Mouse (Mus musculus): ENCODE results near the gene Iqce. TPM values are rescaled to one million over a fixed set of nuclear protein-coding genes. Genes with fewer than 3 reads are reported as not detected.
A peak's percentile ranks its signal among the peaks of the same experiment; 100 is the strongest.

The Iqce gene
- polyA plus RNA-seq, 1 experiment from 2014 or later: 4.1 TPM

DNA sequence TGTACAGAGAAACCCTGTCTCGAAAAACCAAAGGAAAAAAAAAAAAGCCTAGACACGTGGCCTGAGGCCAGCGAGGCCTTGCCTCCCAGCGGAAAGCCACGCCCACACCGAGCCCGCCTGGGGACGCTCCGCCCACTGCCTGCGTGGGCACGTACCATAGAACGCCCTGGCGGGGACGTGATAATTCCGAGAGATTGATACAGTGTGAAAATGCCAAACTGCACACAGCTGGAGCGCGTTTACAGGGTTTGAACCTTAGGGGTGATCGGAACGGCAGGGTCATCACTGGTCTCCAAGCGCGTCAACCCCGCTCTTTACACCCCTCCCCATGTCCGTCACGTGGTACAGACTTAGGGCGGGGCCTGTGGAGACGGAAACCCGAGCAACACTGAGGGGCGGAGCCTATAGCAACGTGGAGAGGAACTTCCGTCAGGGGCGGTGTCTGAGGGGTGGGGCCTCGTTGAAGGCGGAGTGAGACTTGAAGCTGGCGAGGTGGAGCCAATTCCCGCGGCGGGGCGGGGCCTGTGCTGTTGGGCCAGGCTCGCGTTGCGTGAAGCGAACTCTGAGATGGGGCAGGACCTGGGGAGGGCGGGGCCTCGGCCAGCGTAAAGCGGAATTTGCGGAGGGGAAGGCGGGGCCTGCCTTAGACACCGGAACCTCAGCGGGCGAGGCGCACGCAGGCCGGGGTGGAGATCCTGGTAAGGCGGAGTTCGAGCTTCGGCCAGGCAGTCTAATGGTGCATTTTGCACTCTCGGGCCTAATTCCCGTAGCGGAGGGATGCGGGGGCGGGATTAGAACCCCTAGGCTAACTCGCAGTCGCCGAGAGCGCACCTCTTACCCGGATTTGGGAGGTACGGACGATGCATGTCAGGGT lies 2.4 kb upstream of the Iqce start, which contains the start of gene Brat1:
Gene Brat1 (plus strand): TSS at position 634 of the 874 bp plus-strand sequence.
- Histone ChIP-seq H3K4me2 (peak within 1 kb of the TSS; percentile 92), H3K4me1 (replicated peaks) (peaks cover 64% of the 10 kb centered on the region), H3K9ac (peak within 1 kb of the TSS; percentile 64), H3K9me3 (replicated peaks) (no peaks in the 10 kb centered on the region), H3K27me3 (no peaks in the 10 kb centered on the region), H3K4me3 (replicated peaks) (peak within 1 kb of the TSS; percentile 65), H3K36me3 (replicated peaks) (no peaks in the 10 kb centered on the region; the same call in 1 of the 2 replicates), H3K27ac (replicated peaks) (peak within 1 kb of the TSS; percentile 86)
- ATAC-seq (ENCODE audit: insufficient read depth): peak; percentile 90
- under 1% methylated on average over 69 of the region's 69 CpGs for WGBS (ENCODE audit: insufficient replicate concordance)

DNA sequence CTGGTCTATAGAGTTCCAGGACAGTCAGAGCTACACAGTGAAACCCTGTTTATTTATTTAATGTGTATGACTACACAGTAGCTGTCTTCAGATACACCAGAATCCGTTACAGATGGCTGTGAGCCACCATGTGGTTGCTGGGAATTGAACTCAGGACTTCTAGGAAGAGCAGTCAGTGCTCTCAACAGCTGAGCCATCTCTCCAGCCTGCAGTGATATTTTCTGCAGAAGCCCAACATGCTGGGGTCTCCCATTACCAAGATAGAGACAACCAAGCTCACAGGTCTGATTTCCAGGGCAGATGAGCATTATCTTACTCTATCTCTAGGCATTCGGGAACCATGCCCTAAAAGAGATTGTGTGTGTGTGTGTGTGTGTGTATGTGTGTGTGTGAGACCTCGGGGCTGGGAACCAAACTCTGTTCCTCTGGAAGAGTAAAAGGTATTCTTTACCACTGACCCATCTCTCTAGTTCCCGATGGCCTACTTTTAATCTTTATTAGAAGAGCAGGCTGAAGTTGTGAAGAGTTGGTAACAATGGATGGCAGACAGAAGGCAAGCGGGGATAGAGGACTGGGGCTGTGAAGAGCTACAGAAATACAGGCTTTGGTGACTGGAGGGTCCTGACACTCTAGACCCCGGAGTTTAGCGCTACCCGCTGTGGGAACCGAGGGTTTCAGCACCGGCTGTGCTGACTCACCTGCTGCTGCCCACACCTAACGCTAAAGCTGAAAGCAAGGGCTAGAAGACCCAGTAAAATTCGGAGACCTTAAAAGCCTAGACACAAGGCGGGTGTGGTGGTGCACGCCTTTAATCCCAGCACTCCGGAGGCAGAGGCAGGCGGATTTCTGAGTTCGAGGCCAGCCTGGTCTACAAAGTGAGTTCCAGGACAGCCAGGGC lies 1.6 kb upstream of the Iqce start:
- Histone ChIP-seq H3K4me1 (replicated peaks) (peaks cover 68% of the 10 kb centered on the region), H3K9ac (peak overlapping the region; percentile 30; the same call in 1 of the 2 replicates), H3K4me2 (peak overlapping the region; percentile 92), H3K9me3 (replicated peaks) (no peaks in the 10 kb centered on the region), H3K4me3 (replicated peaks) (peak overlapping the region; percentile 65), H3K27me3 (no peaks in the 10 kb centered on the region), H3K36me3 (replicated peaks) (no peaks in the 10 kb centered on the region; the same call in 1 of the 2 replicates), H3K27ac (replicated peaks) (peak overlapping the region; percentile 86)
- WGBS (ENCODE audit: insufficient replicate concordance): 14% methylated on average over 17 of the region's 17 CpGs
- ATAC-seq (ENCODE audit: insufficient read depth): no peak

DNA sequence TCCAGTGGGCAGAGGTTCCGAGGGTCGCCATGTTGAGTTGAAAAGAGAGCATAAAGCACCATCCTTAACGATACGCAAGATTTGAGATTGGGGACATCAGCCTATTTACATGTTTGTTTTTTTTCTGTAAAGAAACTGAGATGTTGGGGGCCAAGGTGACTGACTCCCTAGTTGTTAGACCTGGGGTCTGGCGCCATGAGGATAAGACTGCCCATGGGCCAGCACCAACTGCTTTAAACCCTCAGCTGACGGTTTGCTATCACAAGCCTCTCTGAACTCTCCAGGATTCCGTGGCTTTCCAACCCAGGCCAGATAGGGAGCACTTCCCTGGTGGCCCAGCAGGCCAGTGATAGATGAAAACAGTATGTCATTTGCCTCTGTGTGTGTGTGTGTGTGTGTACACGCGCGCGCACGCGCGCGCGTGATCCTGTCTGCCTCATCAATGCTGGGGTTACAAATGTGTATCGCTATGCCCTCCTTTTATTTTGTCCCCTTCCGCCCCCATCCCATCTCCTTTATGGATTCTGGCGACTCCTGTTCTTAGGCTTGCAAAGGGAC lies 519 bp upstream of the Iqce start:
- Histone ChIP-seq H3K4me1 (replicated peaks) (peaks cover 68% of the 10 kb centered on the region), H3K27ac (replicated peaks) (peak overlapping the region; percentile 86), H3K27me3 (no peaks in the 10 kb centered on the region), H3K36me3 (replicated peaks) (no peaks in the 10 kb centered on the region; the same call in 1 of the 2 replicates), H3K9me3 (replicated peaks) (no peaks in the 10 kb centered on the region), H3K4me3 (replicated peaks) (peak overlapping the region; percentile 70), H3K4me2 (peak overlapping the region; percentile 95), H3K9ac (peak overlapping the region; percentile 69)
- no peak for ATAC-seq (ENCODE audit: insufficient read depth)
- 66% methylated on average over 19 of the region's 19 CpGs for WGBS (ENCODE audit: insufficient replicate concordance)

DNA sequence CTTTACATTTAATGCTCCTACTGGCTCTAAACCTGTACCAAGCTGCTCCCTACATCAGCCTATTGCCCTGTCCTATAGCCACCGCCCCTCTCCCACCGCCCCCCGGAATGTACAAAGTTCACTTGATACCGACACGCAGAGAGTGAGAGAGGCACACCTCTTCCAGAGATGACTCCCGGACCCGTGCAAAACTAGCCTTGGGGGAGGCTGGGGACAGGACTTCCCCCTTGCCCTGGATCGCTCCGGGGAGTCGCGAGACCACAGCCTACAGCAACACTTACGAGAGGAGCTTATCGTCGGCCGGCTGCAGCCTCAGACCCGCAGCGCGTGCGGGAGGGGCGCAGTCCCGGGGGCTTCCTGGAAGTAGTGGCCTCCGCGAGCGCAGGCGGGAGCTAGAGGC lies 517 bp downstream of the Iqce start:
- ATAC-seq (ENCODE audit: insufficient read depth): peak; percentile 4

DNA sequence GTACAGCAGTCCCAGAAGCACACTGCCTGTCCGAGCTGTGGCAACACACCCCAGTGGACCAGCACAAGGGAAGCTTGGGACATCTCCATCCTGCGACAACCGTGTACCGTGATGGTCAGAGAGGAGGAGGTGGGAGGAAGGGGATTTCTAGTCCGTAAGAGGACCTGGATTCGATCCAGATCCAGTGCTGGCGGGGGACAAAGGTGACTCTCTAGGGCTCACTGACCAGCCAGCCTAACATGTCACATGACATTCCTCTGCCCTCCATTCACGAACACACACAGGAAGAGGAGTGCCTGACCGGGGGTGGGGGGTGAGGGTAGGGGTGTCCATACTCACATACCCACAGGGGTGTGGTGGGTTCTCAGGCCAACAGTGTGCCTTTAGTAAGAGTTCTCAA lies 2.4 kb downstream of the Iqce start:
- Histone ChIP-seq H3K4me3 (replicated peaks) (no peak overlapping the region), H3K4me2 (peak overlapping the region; percentile 37), H3K9me3 (replicated peaks) (no peaks in the 10 kb centered on the region), H3K27ac (replicated peaks) (0 out of 2 replicates have a peak overlapping the region, but pooled peaks have one; percentile 29), H3K9ac (no peak overlapping the region), H3K4me1 (replicated peaks) (peaks cover 51% of the 10 kb centered on the region), H3K27me3 (no peaks in the 10 kb centered on the region), H3K36me3 (replicated peaks) (no peaks in the 10 kb centered on the region)
- ATAC-seq (ENCODE audit: insufficient read depth): no peak
- 64% methylated on average over 9 of the region's 9 CpGs for WGBS (ENCODE audit: insufficient replicate concordance)

More for the DNA sequence above, 517 bp downstream of the Iqce start:
- Histone ChIP-seq H3K4me1 (replicated peaks) (peaks cover 68% of the 10 kb centered on the region), H3K4me3 (replicated peaks) (peak overlapping the region; percentile 70), H3K27me3 (no peaks in the 10 kb centered on the region), H3K4me2 (peak overlapping the region; percentile 95), H3K27ac (replicated peaks) (peak overlapping the region; percentile 86), H3K9ac (peak overlapping the region; percentile 69), H3K36me3 (replicated peaks) (no peaks in the 10 kb centered on the region), H3K9me3 (replicated peaks) (no peaks in the 10 kb centered on the region)
- WGBS (ENCODE audit: insufficient replicate concordance): under 1% methylated on average over 25 of the region's 25 CpGs

DNA sequence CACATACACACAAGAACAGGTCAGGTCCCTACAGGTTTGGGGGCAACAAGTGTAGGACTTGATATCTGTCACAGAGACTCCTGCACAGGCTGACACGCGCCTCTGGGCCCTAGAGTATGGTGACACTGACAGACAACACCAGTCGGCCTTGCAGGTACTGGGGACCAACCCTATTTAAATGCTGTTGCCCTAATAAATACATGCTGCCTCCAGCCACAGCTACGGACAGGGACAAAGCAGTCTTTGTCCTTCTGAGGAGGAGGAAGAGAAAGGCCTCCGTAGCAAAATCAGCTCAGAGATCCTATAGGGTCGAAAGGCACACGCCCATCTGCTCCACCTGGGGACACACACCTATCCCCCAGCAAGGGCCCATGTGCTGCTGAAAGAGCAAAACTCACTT lies 6.2 kb downstream of the Iqce start:
- no peak overlapping the region for H3K4me3 ChIP-seq (replicated peaks)
- H3K9ac ChIP-seq: no peak overlapping the region
- H3K27me3 ChIP-seq: no peaks in the 10 kb centered on the region
- no peaks in the 10 kb centered on the region for H3K9me3 ChIP-seq (replicated peaks)
- H3K27ac ChIP-seq (replicated peaks): no peak overlapping the region
- no peak for ATAC-seq (ENCODE audit: insufficient read depth)
- peaks cover 15% of the 10 kb centered on the region for H3K4me1 ChIP-seq (replicated peaks)
- H3K36me3 ChIP-seq (replicated peaks): peaks cover 7% of the 10 kb centered on the region; the same call in 1 of the 2 replicates
- 79% methylated on average over 7 of the region's 7 CpGs for WGBS (ENCODE audit: insufficient replicate concordance)
- H3K4me2 ChIP-seq: no peak overlapping the region

DNA sequence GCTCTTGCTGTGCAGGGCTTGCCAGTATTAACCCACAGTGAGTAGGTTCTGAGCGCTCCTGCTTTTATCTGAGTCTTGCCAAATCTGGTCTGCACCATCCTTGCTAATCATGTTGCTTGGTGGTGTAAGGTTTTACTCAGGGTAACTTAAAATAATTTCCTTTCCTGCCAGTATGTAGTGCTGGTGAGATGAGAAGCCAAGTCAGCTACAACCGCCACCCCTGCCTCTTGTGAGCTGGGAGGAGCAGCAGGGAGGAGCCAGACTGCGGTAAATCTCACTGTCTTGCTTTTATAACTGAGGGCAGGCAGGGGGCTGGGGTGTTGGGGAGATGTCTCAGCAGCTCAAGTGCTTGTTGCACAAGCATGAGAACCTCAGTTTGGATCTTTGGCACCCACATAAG lies 13.7 kb downstream of the Iqce start:
- Histone ChIP-seq H3K27ac (replicated peaks) (no peak overlapping the region), H3K9me3 (replicated peaks) (no peaks in the 10 kb centered on the region), H3K4me3 (replicated peaks) (no peak overlapping the region), H3K4me2 (no peak overlapping the region), H3K27me3 (no peaks in the 10 kb centered on the region), H3K4me1 (replicated peaks) (no peaks in the 10 kb centered on the region), H3K36me3 (replicated peaks) (peaks cover 6% of the 10 kb centered on the region; the same call in 1 of the 2 replicates), H3K9ac (no peak overlapping the region)
- WGBS (ENCODE audit: insufficient replicate concordance): 71% methylated on average over 3 of the region's 3 CpGs
- no peak for ATAC-seq (ENCODE audit: insufficient read depth)

DNA sequence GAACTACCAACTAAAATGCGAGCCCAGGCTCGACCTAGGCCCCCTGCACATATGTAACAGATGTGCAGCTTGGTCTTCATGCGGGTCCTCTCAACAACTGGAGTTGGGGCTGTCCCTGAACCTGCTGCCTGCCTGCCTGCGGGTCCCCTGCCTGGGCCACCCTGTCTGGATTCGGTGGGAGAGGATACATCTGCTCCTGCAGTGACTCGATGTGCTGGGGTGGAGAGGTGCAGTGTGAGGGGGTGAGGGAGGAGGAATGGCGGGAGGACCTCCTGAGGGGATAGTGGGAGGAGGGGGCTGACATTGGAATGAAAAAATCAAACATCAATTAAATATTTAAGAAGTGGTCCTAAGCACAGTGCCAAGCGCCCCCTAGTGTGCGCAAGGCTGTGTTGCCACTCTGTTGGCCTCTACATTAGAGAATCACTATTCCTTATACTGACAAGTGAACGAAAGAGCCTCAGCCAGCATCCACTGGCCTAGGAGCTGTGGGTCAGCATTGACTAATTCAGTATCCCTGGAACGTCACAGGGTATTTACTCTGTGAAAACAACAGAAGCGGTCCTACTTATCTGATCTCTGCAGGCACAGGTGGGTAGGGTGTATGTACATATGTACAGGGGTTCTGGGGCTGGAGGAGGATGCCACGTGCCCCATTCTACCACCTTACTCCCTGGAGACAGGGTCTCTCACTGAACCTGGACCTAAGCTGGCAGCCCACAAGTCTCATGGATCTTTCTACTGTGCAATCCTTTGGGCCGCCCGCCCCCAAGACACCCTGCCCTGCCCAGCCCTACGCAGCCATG lies 17.6 kb downstream of the Iqce start:
- ATAC-seq (ENCODE audit: insufficient read depth): no peak
- Histone ChIP-seq H3K27ac (replicated peaks) (no peak overlapping the region), H3K4me3 (replicated peaks) (no peak overlapping the region), H3K4me1 (replicated peaks) (peaks cover 16% of the 10 kb centered on the region), H3K36me3 (replicated peaks) (no peaks in the 10 kb centered on the region), H3K9me3 (replicated peaks) (no peaks in the 10 kb centered on the region), H3K4me2 (no peak overlapping the region), H3K9ac (no peak overlapping the region), H3K27me3 (no peaks in the 10 kb centered on the region)
- WGBS (ENCODE audit: insufficient replicate concordance): 58% methylated on average over 16 of the region's 16 CpGs

DNA sequence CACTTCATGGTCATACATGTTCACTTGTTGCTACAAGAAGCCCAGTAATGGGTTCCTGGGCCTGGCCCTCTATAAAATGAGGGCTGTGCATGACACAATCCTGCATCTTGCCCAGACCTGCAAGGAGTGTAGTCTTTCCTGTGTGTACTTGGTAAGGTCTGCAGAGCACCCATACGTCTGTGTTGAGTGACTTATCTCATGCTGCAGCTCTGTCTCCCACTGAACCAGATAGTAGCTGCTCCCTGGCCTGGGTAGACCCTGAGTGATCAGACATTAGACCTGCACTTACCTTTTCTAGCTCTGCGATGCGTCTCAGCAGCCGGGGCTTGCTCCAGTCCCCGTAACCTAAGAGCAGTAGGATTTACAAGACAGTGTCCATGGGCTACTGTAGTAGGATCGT lies 20.1 kb downstream of the Iqce start:
- no peak overlapping the region for H3K4me2 ChIP-seq
- no peak overlapping the region for H3K27ac ChIP-seq (replicated peaks)
- no peak overlapping the region for H3K9ac ChIP-seq
- peaks cover 16% of the 10 kb centered on the region for H3K4me1 ChIP-seq (replicated peaks)
- no peaks in the 10 kb centered on the region for H3K36me3 ChIP-seq (replicated peaks)
- H3K9me3 ChIP-seq (replicated peaks): no peaks in the 10 kb centered on the region
- no peak overlapping the region for H3K4me3 ChIP-seq (replicated peaks)
- peak; percentile 65 for ATAC-seq (ENCODE audit: insufficient read depth)
- WGBS (ENCODE audit: insufficient replicate concordance): 44% methylated on average over 6 of the region's 6 CpGs
- H3K27me3 ChIP-seq: no peaks in the 10 kb centered on the region

DNA sequence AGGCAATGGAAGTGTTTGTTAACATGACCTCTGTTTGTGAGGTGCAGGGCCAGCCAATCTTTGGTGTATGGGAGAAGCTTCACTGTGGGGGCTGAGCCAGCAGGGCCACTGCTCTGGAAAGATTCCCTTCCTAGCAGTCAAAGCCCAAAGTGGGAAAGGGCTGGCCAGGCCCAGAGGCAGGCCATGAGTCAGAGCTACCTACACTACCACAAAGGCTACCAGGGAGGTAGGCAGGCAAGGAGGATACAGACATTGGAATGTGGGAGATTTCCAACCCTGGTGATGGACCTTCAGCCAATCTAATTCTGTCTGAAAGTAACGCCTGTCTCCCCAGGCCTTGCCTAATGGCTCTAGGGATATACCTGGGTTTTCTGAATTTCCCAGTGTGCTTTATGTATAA lies 21.2 kb downstream of the Iqce start:
- no peak overlapping the region for H3K4me2 ChIP-seq
- H3K9me3 ChIP-seq (replicated peaks): no peaks in the 10 kb centered on the region
- peaks cover 16% of the 10 kb centered on the region for H3K4me1 ChIP-seq (replicated peaks)
- no peak overlapping the region for H3K4me3 ChIP-seq (replicated peaks)
- WGBS (ENCODE audit: insufficient replicate concordance): 80% methylated on average over 1 of the region's 1 CpGs
- ATAC-seq (ENCODE audit: insufficient read depth): no peak
- H3K27ac ChIP-seq (replicated peaks): no peak overlapping the region
- H3K9ac ChIP-seq: no peak overlapping the region
- H3K36me3 ChIP-seq (replicated peaks): no peaks in the 10 kb centered on the region
- no peaks in the 10 kb centered on the region for H3K27me3 ChIP-seq

All from liver, embryonic 15.5 days (tissue).